Mouse (Mus musculus): ENCODE data around the gene Ipcef1. TPM values are rescaled to one million over a fixed set of nuclear protein-coding genes. Genes with fewer than 3 reads are reported as not detected.

The Ipcef1 gene
- total and polyA plus RNA-seq, 3 experiments = 1.7 to 6.8 (median 4.1) TPM

- H3K9me3 ChIP-seq (replicated peaks; ENCODE audit: low read length) = no peaks in the 10 kb centered on the region
- H3K27me3 ChIP-seq (replicated peaks) = no peaks in the 10 kb centered on the region
- DNase-seq (ENCODE audit: extremely low read depth) = no peak
- H3K4me1 ChIP-seq (ENCODE audit: control insufficient read depth in 1 of 2, insufficient read depth in 2 of 2) = peaks cover 0 to 4% of the 10 kb centered on the region in 2 experiments; a peak in 2 of 4 replicates
- dilution Hi-C loops (cut with MboI; ENCODE audit: extremely low pct_ligation_motif_present, extremely low pct_unique_long_range_greater_than_20kb, low sequenced_read_pairs) = no loop called here
- H3K9ac ChIP-seq (ENCODE audit: insufficient read depth, low read depth) = no peak overlapping the region
- no peak overlapping the region for H3K4me3 ChIP-seq (replicated peaks in 1 of 3; ENCODE audit: low read depth in 2 of 3, low read length in 2 of 3, poor library complexity in 1 of 3)
- peaks cover 0 to 3% of the 10 kb centered on the region in 2 experiments for H3K36me3 ChIP-seq (replicated peaks in 1 of 2; ENCODE audit: control insufficient read depth in 1 of 2, insufficient read depth in 1 of 2, low read length in 1 of 2)
- H3K27ac ChIP-seq (ENCODE audit: insufficient read depth, low read depth) = no peak overlapping the region
- in situ Hi-C loops (cut with MboI; ENCODE audit: low pct_ligation_motif_present, low pct_unique_long_range_greater_than_20kb, low sequenced_read_pairs) = loop anchor here (25.0 kb wide), 1 partner anchor 117 kb away; no protein-coding TSS in a partner anchor
- no peaks in the 10 kb centered on the region for H3K79me2 ChIP-seq (replicated peaks; ENCODE audit: control insufficient read depth, extremely low read depth, insufficient read depth, poor library complexity, severe bottlenecking)
- TF ChIP-seq MXI1 (IDR thresholded peaks at IDR 0.05; ENCODE audit: low read depth, low read length) (no peak), JUND (conservative IDR thresholded peaks at IDR 0.05; ENCODE audit: low read depth, low read length) (no peak), SIN3A (IDR thresholded peaks at IDR 0.05; ENCODE audit: low read length) (no peak), ETS1 (conservative IDR thresholded peaks at IDR 0.05; ENCODE audit: low read depth, low read length) (no peak), CTCF (conservative IDR thresholded peaks at IDR 0.05 in 1 of 2, IDR thresholded peaks at IDR 0.05 in 1 of 2; ENCODE audit: low read depth in 2 of 2, low read length in 2 of 2) (no peak), ZKSCAN1 (IDR thresholded peaks at IDR 0.05; ENCODE audit: borderline replicate concordance, low read depth, low read length) (no peak), ZNF384 (IDR thresholded peaks at IDR 0.05; ENCODE audit: low read depth, low read length) (no peak), MYC (IDR thresholded peaks at IDR 0.05; ENCODE audit: low read depth, low read length) (no peak), PAX5 (IDR thresholded peaks at IDR 0.05; ENCODE audit: low read length) (no peak), CHD2 (IDR thresholded peaks at IDR 0.05; ENCODE audit: low read length) (no peak), NELFE (IDR thresholded peaks at IDR 0.05; ENCODE audit: low read depth, low read length) (no peak), RAD21 (IDR thresholded peaks at IDR 0.05; ENCODE audit: low read depth, low read length) (no peak), GABPA (IDR thresholded peaks at IDR 0.05; ENCODE audit: insufficient replicate concordance, low read depth, low read length) (no peak), NRF1 (IDR thresholded peaks at IDR 0.05; ENCODE audit: low read depth, low read length) (no peak), ELF1 (IDR thresholded peaks at IDR 0.05; ENCODE audit: low read depth, low read length) (no peak), E2F4 (IDR thresholded peaks at IDR 0.05; ENCODE audit: insufficient replicate concordance, low read depth, low read length) (no peak), MEF2A (IDR thresholded peaks at IDR 0.05; ENCODE audit: borderline replicate concordance, low read depth, low read length) (no peak), POLR2AphosphoS2 (IDR thresholded peaks at IDR 0.05; ENCODE audit: low read depth, low read length) (no peak), USF2 (conservative IDR thresholded peaks at IDR 0.05; ENCODE audit: low read depth, low read length) (no peak)
- H3K4me2 ChIP-seq (ENCODE audit: insufficient read depth, low read depth, poor library complexity, severe bottlenecking) = no peak overlapping the region
These were observed 156.5 kb downstream of the Ipcef1 start for GRCm38 (mm10) chr10:6895796-6896195.

GRCm38 (mm10) chr10:6890348-6891009 lies 161.8 kb downstream of the Ipcef1 start:
- H3K4me3 ChIP-seq (replicated peaks in 1 of 3; ENCODE audit: low read depth in 2 of 3, low read length in 2 of 3, poor library complexity in 1 of 3) = no peak overlapping the region
- H3K27me3 ChIP-seq (replicated peaks) = no peaks in the 10 kb centered on the region
- no peak overlapping the region for H3K27ac ChIP-seq (ENCODE audit: insufficient read depth, low read depth)
- H3K4me2 ChIP-seq (ENCODE audit: insufficient read depth, low read depth, poor library complexity, severe bottlenecking) = no peak overlapping the region
- H3K9me3 ChIP-seq (replicated peaks; ENCODE audit: low read length) = no peaks in the 10 kb centered on the region
- no peak for DNase-seq (ENCODE audit: extremely low read depth)
- dilution Hi-C loops (cut with MboI; ENCODE audit: extremely low pct_ligation_motif_present, extremely low pct_unique_long_range_greater_than_20kb, low sequenced_read_pairs) = no loop called here
- H3K36me3 ChIP-seq (replicated peaks in 1 of 2; ENCODE audit: control insufficient read depth in 1 of 2, insufficient read depth in 1 of 2, low read length in 1 of 2) = peaks cover 0 to 8% of the 10 kb centered on the region in 2 experiments
- no peaks in the 10 kb centered on the region for H3K79me2 ChIP-seq (replicated peaks; ENCODE audit: control insufficient read depth, extremely low read depth, insufficient read depth, poor library complexity, severe bottlenecking)
- in situ Hi-C loops (cut with MboI; ENCODE audit: low pct_ligation_motif_present, low pct_unique_long_range_greater_than_20kb, low sequenced_read_pairs) = loop anchor here (25.0 kb wide), 1 partner anchor 122 kb away; no protein-coding TSS in a partner anchor
- TF ChIP-seq KAT2A (IDR thresholded peaks at IDR 0.05; ENCODE audit: insufficient replicate concordance, low read length) = no peak
- TF ChIP-seq MXI1 (IDR thresholded peaks at IDR 0.05; ENCODE audit: low read depth, low read length) = no peak
- TF ChIP-seq NELFE (IDR thresholded peaks at IDR 0.05; ENCODE audit: low read depth, low read length) = no peak
- TF ChIP-seq MEF2A (IDR thresholded peaks at IDR 0.05; ENCODE audit: borderline replicate concordance, low read depth, low read length) = no peak
- no peak for TF ChIP-seq ZC3H11A (IDR thresholded peaks at IDR 0.05; ENCODE audit: low read depth, low read length)
- TF ChIP-seq ZNF384 (IDR thresholded peaks at IDR 0.05; ENCODE audit: low read depth, low read length) = no peak
- no peak for TF ChIP-seq PAX5 (IDR thresholded peaks at IDR 0.05; ENCODE audit: low read length)
- no peak for TF ChIP-seq ETS1 (conservative IDR thresholded peaks at IDR 0.05; ENCODE audit: low read depth, low read length)
- no peak for TF ChIP-seq JUND (conservative IDR thresholded peaks at IDR 0.05; ENCODE audit: low read depth, low read length)
- TF ChIP-seq USF2 (conservative IDR thresholded peaks at IDR 0.05; ENCODE audit: low read depth, low read length) = no peak
- TF ChIP-seq HCFC1 (IDR thresholded peaks at IDR 0.05; ENCODE audit: low read depth, low read length) = no peak
- TF ChIP-seq CTCF (conservative IDR thresholded peaks at IDR 0.05 in 1 of 2, IDR thresholded peaks at IDR 0.05 in 1 of 2; ENCODE audit: low read depth in 2 of 2, low read length in 2 of 2) = no peak
- no peak for TF ChIP-seq ZKSCAN1 (IDR thresholded peaks at IDR 0.05; ENCODE audit: borderline replicate concordance, low read depth, low read length)
- TF ChIP-seq TCF12 (IDR thresholded peaks at IDR 0.05; ENCODE audit: low read depth, low read length) = no peak
- TF ChIP-seq GABPA (IDR thresholded peaks at IDR 0.05; ENCODE audit: insufficient replicate concordance, low read depth, low read length) = no peak
- no peak for TF ChIP-seq MAX (IDR thresholded peaks at IDR 0.05; ENCODE audit: low read length)
- TF ChIP-seq MAZ (IDR thresholded peaks at IDR 0.05; ENCODE audit: low read depth, low read length) = no peak
- peaks cover 0 to 7% of the 10 kb centered on the region in 2 experiments; a peak in 2 of 4 replicates for H3K4me1 ChIP-seq (ENCODE audit: control insufficient read depth in 1 of 2, insufficient read depth in 2 of 2)
- no peak overlapping the region for H3K9ac ChIP-seq (ENCODE audit: insufficient read depth, low read depth)

Measured in CH12.LX (cell line).